Mouse (Mus musculus) liver, embryonic 11.5 days (tissue): ENCODE measurements around the gene Shprh. TPM values are rescaled to one million over a fixed set of nuclear protein-coding genes. Genes with fewer than 3 reads are reported as not detected.
"Not testable (repeated sequence)": the region's sequence is repeated elsewhere in the genome, so short reads cannot be mapped to it uniquely, and the experiment has no call there.

ENCODE experiments used
- ATAC-seq: fragments of 200-750 bp; cut with Nextera tagmentation; replicated peaks from 2 replicates; pipeline ENCODE4 v1.8.0; 2017; ENCODE audit warnings: moderate number of reproducible peaks, mild to moderate bottlenecking, moderate TSS enrichment, moderate library complexity; ENCODE audit not compliant: low FRiP score
- DNase-seq: peaks from one replicate; pipeline ENCODE4 v3.0.0-alpha.2; 2017; ENCODE audit warnings: low spot score
- H3K27ac ChIP-seq: fragments of 300-500 bp; sonication (generic); 2 replicates; pipeline ENCODE4 v1.5.1; 2014; ENCODE audit warnings: mild to moderate bottlenecking, low read depth, low read length, control low read depth
- H3K27me3 ChIP-seq: fragments of 300-500 bp; sonication (generic); replicated peaks from 2 replicates; pipeline ENCODE4 v1.6.1; 2014; ENCODE audit warnings: low read length, mixed read lengths; ENCODE audit not compliant: control insufficient read depth, insufficient read depth
- H3K36me3 ChIP-seq: fragments of 300-500 bp; sonication (generic); 2 replicates; pipeline ENCODE4 v1.6.1; 2014; ENCODE audit warnings: mild to moderate bottlenecking, low read length, moderate library complexity, mixed read lengths; ENCODE audit not compliant: control insufficient read depth, insufficient read depth
- H3K4me1 ChIP-seq: fragments of 300-500 bp; sonication (generic); replicated peaks from 2 replicates; pipeline ENCODE4 v1.6.1; 2014; ENCODE audit warnings: low read length, mixed read lengths; ENCODE audit not compliant: control insufficient read depth, insufficient read depth
- H3K4me2 ChIP-seq: fragments of 300-500 bp; sonication (generic); 2 replicates; pipeline ENCODE4 v1.6.1; 2014; ENCODE audit warnings: mild to moderate bottlenecking, control low read depth, moderate library complexity
- H3K4me3 ChIP-seq: fragments of 300-500 bp; sonication (generic); 2 replicates; pipeline ENCODE4 v1.5.1; 2014; ENCODE audit warnings: low read depth, low read length, control low read depth
- H3K9ac ChIP-seq: fragments of 300-500 bp; sonication (generic); 2 replicates; pipeline ENCODE4 v1.6.1; 2014; ENCODE audit warnings: low read depth, low read length, control low read depth
- H3K9me3 ChIP-seq: fragments of 300-500 bp; sonication (generic); 2 replicates; pipeline ENCODE4 v1.6.1; 2016; ENCODE audit warnings: low read length, inconsistent platforms, mixed read lengths; ENCODE audit not compliant: control insufficient read depth
- WGBS: fragments of 180-500 bp; shearing (Covaris S2); extraction: QIAGEN DNeasy Blood & Tissue Kit; methylation state at CpG from one replicate; pipeline ENCODE4 v1.1.7; 2014; 5-methylcytosine and 5-hydroxymethylcytosine counted together
- polyA plus RNA-seq: library from polyadenylated mRNA; unstranded; fragments of >200 nt; fragmentation: Nextera tagmentation; extraction: Ambion mirVana; gene quantifications from 2 replicates; pipeline ENCODE4 v1.2.1, GENCODE M21; 2014

Shprh gene
- polyA plus RNA-seq, 1 experiment from 2014 or later = 17.8 TPM

GRCm38 (mm10) chr10:11212003-11212402 is 62.8 kb downstream of the Shprh start:
- Histone ChIP-seq H3K27me3 (no peaks in the 10 kb centered on the region), H3K9ac (no peak overlapping the region), H3K9me3 (no peaks in the 10 kb centered on the region), H3K4me2 (no peak overlapping the region), H3K36me3 (peaks cover 23% of the 10 kb centered on the region), H3K27ac (no peak overlapping the region), H3K4me3 (no peak overlapping the region), H3K4me1 (no peaks in the 10 kb centered on the region)
- DNase-seq (no peak), ATAC-seq (no peak)
- WGBS = 83% methylated on average over 4 of the region's 4 CpGs

DNA sequence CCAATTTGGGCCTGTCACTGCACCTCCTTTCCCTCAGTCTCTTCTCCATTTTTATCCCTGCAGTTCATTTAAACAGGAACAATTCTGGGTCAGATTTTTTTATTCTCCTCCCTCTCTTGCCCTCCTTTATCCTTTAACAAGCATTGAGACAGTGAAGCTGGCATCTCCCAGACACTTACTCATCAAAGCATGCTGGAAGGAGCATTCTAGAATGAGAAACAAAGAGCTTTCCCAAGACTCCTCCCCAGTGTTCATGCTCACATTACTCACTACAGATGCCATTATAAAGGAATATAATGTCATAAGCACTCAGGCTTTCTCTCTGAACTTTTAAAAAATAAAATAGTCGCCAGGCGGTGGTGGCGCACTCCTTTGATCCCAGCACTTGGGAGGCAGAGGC is 77.2 kb downstream of the Shprh start:
- H3K27me3 ChIP-seq = no peaks in the 10 kb centered on the region
- 87% methylated on average over 3 of the region's 3 CpGs for WGBS
- ATAC-seq = no peak

DNA sequence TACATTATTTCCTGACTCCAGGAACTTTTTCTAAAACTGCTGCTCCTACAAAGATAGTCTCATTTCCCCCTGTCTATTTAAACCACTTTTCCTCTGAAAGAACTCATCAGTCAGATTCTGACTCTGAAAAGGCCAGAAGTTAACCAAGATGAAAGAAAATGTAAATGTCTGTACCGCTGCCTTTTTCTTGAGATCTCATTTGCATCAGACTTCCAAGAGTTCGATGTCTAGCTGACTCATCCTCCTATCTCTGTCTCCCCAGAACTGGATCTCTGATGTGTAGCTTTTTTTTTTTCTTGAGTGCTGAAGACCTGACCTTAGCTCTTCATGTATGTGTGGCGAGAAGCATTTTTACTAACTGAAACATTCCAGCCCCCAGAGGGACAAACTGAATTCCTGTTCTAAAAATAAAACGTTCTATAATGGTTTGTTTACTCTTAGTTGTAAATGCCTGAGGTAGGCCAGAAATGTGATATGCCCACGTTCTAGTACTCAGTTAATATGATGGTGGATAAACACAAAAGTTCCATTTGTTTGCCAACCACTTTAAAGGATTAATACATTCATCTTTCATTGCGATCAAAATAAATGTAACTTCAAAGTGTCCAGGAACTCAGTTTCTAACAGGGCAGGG is 80.4 kb downstream of the Shprh start:
- ATAC-seq (no peak), DNase-seq (no peak)
- WGBS = 41% methylated on average over 6 of the region's 6 CpGs

More for the DNA sequence above, 77.2 kb downstream of the Shprh start:
- no peak overlapping the region for H3K27ac ChIP-seq
- DNase-seq = no peak
- H3K4me3 ChIP-seq = no peak overlapping the region
- H3K36me3 ChIP-seq = no peaks in the 10 kb centered on the region
- no peaks in the 10 kb centered on the region for H3K4me1 ChIP-seq
- H3K4me2 ChIP-seq = no peak overlapping the region
- H3K9ac ChIP-seq = no peak overlapping the region
- H3K9me3 ChIP-seq = no peaks in the 10 kb centered on the region

GRCm38 (mm10) chr10:11233208-11233607 is 84.0 kb downstream of the Shprh start:
- Histone ChIP-seq H3K27me3 (no peaks in the 10 kb centered on the region), H3K4me3 (no peak overlapping the region), H3K27ac (no peak overlapping the region), H3K4me1 (no peaks in the 10 kb centered on the region), H3K9me3 (no peaks in the 10 kb centered on the region), H3K4me2 (no peak overlapping the region), H3K36me3 (no peaks in the 10 kb centered on the region), H3K9ac (no peak overlapping the region)
- DNase-seq = no peak
- no peak for ATAC-seq
- 57% methylated on average over 3 of the region's 3 CpGs for WGBS

More for the DNA sequence above, 80.4 kb downstream of the Shprh start:
- Histone ChIP-seq H3K27me3 (no peaks in the 10 kb centered on the region), H3K4me1 (no peaks in the 10 kb centered on the region), H3K27ac (no peak overlapping the region), H3K9ac (no peak overlapping the region), H3K4me3 (no peak overlapping the region), H3K9me3 (no peaks in the 10 kb centered on the region), H3K36me3 (no peaks in the 10 kb centered on the region), H3K4me2 (no peak overlapping the region)

GRCm38 (mm10) chr10:11242988-11243387 is 93.8 kb downstream of the Shprh start:
- H3K4me2 ChIP-seq, H3K27ac ChIP-seq: not testable (repeated sequence)
- WGBS = 51% methylated on average over 3 of the region's 3 CpGs

DNA sequence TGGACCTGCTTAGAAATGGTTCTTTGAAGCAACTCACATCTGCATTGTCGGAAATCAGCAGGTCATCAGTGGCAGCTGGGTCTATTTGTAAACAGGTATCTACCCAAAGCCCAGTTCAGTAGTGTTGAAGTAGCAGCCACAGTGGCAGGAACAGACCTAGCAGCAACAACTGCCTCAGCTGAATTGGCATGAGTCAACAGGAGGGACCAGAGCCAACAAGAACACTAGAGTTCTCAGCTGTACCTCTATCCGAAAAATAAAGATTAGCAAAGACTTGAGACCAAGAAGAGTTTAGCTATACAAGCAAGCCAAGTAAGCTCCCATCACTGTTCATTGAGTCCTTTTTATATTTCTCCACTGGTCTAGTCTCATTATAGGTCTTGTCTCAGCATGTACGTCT is 99.0 kb downstream of the Shprh start:
- ATAC-seq (no peak), DNase-seq (no peak)
- no peaks in the 10 kb centered on the region for H3K36me3 ChIP-seq
- H3K4me2 ChIP-seq = no peak overlapping the region
- H3K4me1 ChIP-seq = no peaks in the 10 kb centered on the region
- H3K4me3 ChIP-seq = no peak overlapping the region
- H3K27ac ChIP-seq = no peak overlapping the region
- H3K9ac ChIP-seq = no peak overlapping the region
- H3K27me3 ChIP-seq = no peaks in the 10 kb centered on the region
- no peaks in the 10 kb centered on the region for H3K9me3 ChIP-seq
- WGBS = 71% methylated on average over 3 of the region's 3 CpGs

More at GRCm38 (mm10) chr10:11242988-11243387, 93.8 kb downstream of the Shprh start:
- H3K9me3 ChIP-seq, H3K9ac ChIP-seq, H3K27me3 ChIP-seq, H3K4me3 ChIP-seq, H3K4me1 ChIP-seq, DNase-seq, ATAC-seq, H3K36me3 ChIP-seq: not testable (repeated sequence)

DNA sequence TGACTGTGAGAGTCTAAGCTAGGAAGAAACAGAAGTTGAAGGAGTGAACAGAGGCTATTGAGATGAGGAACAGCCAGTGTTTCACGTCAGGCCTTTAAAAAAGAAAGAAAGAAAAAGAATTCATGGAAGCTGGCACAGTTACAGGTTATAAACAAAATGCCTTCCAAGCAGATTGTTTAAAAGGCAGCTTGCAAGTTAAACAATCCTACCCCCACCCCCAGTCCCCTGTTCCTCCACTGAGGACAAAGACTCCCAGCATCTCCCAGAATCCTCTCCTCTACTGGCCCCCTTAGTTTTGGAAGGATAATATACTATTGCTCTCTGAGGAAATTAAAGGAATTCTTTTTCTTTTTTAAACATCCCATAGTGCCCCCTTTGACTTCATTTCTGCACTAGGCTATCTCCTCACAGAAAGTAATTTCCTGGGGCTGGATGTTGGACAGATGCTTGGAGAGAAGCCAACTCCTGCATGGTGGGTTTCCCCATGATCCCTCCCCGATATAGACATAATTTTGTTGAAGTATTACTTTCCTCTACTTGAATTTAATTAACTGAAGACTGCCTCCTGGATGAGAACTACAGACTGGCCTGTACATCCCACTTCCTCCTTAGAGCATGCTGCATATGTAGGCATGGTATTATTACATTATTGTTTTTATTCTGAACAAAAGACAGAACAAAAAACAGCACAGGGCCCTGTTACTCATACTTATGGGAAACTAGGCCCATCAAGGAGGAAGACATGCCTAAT is 101.2 kb downstream of the Shprh start:
- DNase-seq = no peak
- H3K27me3 ChIP-seq = no peaks in the 10 kb centered on the region
- no peak for ATAC-seq
- H3K27ac ChIP-seq = no peak overlapping the region
- H3K4me3 ChIP-seq = no peak overlapping the region
- no peaks in the 10 kb centered on the region for H3K9me3 ChIP-seq
- H3K4me1 ChIP-seq = no peaks in the 10 kb centered on the region
- WGBS = 68% methylated on average over 2 of the region's 2 CpGs
- H3K4me2 ChIP-seq = no peak overlapping the region
- no peak overlapping the region for H3K9ac ChIP-seq
- H3K36me3 ChIP-seq = no peaks in the 10 kb centered on the region

DNA sequence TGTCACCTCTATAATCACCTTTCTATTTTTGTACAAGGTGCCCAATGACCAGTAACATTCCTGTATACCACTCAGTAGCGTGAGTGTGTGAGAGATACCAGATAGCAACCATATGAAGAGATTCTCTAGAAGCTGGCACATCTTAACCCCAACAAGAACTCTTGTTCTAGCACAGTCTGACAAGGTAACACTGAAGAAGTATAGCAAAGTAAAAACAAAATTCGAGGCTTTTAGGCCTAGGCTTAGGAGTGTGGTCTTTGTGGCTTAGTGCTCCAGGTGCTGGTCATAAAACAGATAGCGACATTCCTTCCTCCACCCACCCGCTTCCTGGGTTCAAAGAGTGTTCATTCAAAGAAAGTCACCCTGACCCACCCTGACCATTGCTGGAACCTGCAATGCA is 104.4 kb downstream of the Shprh start:
- ATAC-seq, H3K4me2 ChIP-seq, H3K4me1 ChIP-seq, DNase-seq, H3K9ac ChIP-seq, H3K27me3 ChIP-seq, H3K36me3 ChIP-seq, H3K4me3 ChIP-seq, H3K9me3 ChIP-seq, H3K27ac ChIP-seq: not testable (repeated sequence)
- 82% methylated on average over 4 of the region's 4 CpGs for WGBS

GRCm38 (mm10) chr10:11260119-11260518 is 110.9 kb downstream of the Shprh start:
- no peaks in the 10 kb centered on the region for H3K4me1 ChIP-seq
- H3K36me3 ChIP-seq = no peaks in the 10 kb centered on the region
- no peak overlapping the region for H3K4me3 ChIP-seq
- ATAC-seq = no peak
- H3K27me3 ChIP-seq = no peaks in the 10 kb centered on the region
- H3K4me2 ChIP-seq = no peak overlapping the region
- no peaks in the 10 kb centered on the region for H3K9me3 ChIP-seq
- H3K9ac ChIP-seq = no peak overlapping the region
- DNase-seq = no peak
- H3K27ac ChIP-seq = no peak overlapping the region
